Mouse (Mus musculus): Measurements from ENCODE around the gene Gm26602. TPM values are rescaled to one million over a fixed set of nuclear protein-coding genes. Genes with fewer than 3 reads are reported as not detected.

Gene Gm26602
- polyA plus RNA-seq, 1 experiment from 2014 or later, result 8.9 TPM

GRCm38 (mm10) chr10:79920056-79920890 lies 9.6 kb downstream of the Gm26602 start:
- Histone ChIP-seq H3K4me1 (replicated peaks; ENCODE audit: control insufficient read depth, insufficient read depth) (peaks cover 3% of the 10 kb centered on the region; the same call in 1 of the 2 replicates), H3K27me3 (ENCODE audit: control insufficient read depth, insufficient read depth, low read length) (peaks cover 2% of the 10 kb centered on the region; the same call in 1 of the 2 replicates), H3K4me3 (ENCODE audit: low read depth, low read length) (no peak overlapping the region; the same call in 1 of the 2 replicates), H3K9me3 (ENCODE audit: control insufficient read depth, low read length) (no peaks in the 10 kb centered on the region), H3K9ac (ENCODE audit: low read length) (no peak overlapping the region), H3K36me3 (ENCODE audit: control insufficient read depth, insufficient read depth, low read length) (no peaks in the 10 kb centered on the region), H3K27ac (replicated peaks) (no peak overlapping the region), H3K4me2 (replicated peaks; ENCODE audit: low read depth) (no peak overlapping the region)
- 33% methylated on average over 24 of the region's 26 CpGs for WGBS
- ATAC-seq (ENCODE audit: low FRiP score, low TSS enrichment) (no peak), DNase-seq (ENCODE audit: low spot score) (no peak)
- no peak for TF ChIP-seq CTCF (IDR thresholded peaks at IDR 0.05; ENCODE audit: low read depth)
- TF ChIP-seq EP300 (optimal IDR thresholded peaks at IDR 0.05), result no peak

GRCm38 (mm10) chr10:79920958-79921535 lies 10.4 kb downstream of the Gm26602 start, which contains the start of gene R3hdm4:
R3hdm4 (minus strand) TSS chr10:79921208.
- Histone ChIP-seq H3K27ac (replicated peaks) (no peak within 1 kb of the TSS), H3K36me3 (ENCODE audit: control insufficient read depth, insufficient read depth, low read length) (no peaks in the 10 kb centered on the region), H3K4me1 (replicated peaks; ENCODE audit: control insufficient read depth, insufficient read depth) (peaks cover 5% of the 10 kb centered on the region; the same call in 1 of the 2 replicates), H3K4me3 (ENCODE audit: low read depth, low read length) (peak within 1 kb of the TSS; percentile 19), H3K27me3 (ENCODE audit: control insufficient read depth, insufficient read depth, low read length) (peaks cover 2% of the 10 kb centered on the region; the same call in 1 of the 2 replicates), H3K9me3 (ENCODE audit: control insufficient read depth, low read length) (no peaks in the 10 kb centered on the region), H3K4me2 (replicated peaks; ENCODE audit: low read depth) (peak within 1 kb of the TSS; percentile 41), H3K9ac (ENCODE audit: low read length) (peak within 1 kb of the TSS; percentile 38; the same call in 1 of the 2 replicates)
- 4% methylated on average over 26 of the region's 41 CpGs for WGBS
- no peak for TF ChIP-seq EP300 (optimal IDR thresholded peaks at IDR 0.05)
- TF ChIP-seq CTCF (IDR thresholded peaks at IDR 0.05; ENCODE audit: low read depth), result no peak
- DNase-seq (ENCODE audit: low spot score) (peak; percentile 68), ATAC-seq (ENCODE audit: low FRiP score, low TSS enrichment) (peak; percentile 12; the same call in 1 of the 2 replicates)

DNA sequence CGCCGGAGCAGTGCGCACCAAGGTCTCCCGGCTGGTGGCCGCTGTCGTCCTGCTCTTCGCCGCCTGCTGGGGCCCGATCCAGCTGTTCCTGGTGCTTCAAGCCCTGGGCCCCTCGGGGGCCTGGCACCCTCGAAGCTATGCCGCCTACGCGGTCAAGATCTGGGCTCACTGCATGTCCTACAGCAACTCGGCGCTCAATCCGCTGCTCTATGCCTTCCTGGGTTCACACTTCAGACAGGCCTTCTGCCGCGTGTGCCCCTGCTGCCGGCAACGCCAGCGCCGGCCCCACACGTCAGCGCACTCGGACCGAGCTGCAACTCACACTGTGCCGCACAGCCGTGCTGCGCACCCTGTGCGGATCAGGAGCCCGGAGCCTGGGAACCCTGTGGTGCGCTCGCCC lies 10.9 kb downstream of the Gm26602 start:
- no peak for ATAC-seq (ENCODE audit: low FRiP score, low TSS enrichment)
- DNase-seq (ENCODE audit: low spot score), result no peak
- Histone ChIP-seq H3K4me3 (ENCODE audit: low read depth, low read length) (peak overlapping the region; percentile 19), H3K27ac (replicated peaks) (no peak overlapping the region), H3K27me3 (ENCODE audit: control insufficient read depth, insufficient read depth, low read length) (peaks cover 2% of the 10 kb centered on the region; the same call in 1 of the 2 replicates), H3K4me2 (replicated peaks; ENCODE audit: low read depth) (peak overlapping the region; percentile 41), H3K36me3 (ENCODE audit: control insufficient read depth, insufficient read depth, low read length) (no peaks in the 10 kb centered on the region), H3K9me3 (ENCODE audit: control insufficient read depth, low read length) (no peaks in the 10 kb centered on the region), H3K4me1 (replicated peaks; ENCODE audit: control insufficient read depth, insufficient read depth) (peaks cover 6% of the 10 kb centered on the region; the same call in 1 of the 2 replicates), H3K9ac (ENCODE audit: low read length) (peak overlapping the region; percentile 38; the same call in 1 of the 2 replicates)
- 6% methylated on average over 34 of the region's 34 CpGs for WGBS
- TF ChIP-seq EP300 (optimal IDR thresholded peaks at IDR 0.05), result no peak
- no peak for TF ChIP-seq CTCF (IDR thresholded peaks at IDR 0.05; ENCODE audit: low read depth)

- no peaks in the 10 kb centered on the region for H3K36me3 ChIP-seq (ENCODE audit: control insufficient read depth, insufficient read depth, low read length)
- ATAC-seq (ENCODE audit: low FRiP score, low TSS enrichment), result no peak; the same call in 1 of the 2 replicates
- no peak overlapping the region for H3K4me2 ChIP-seq (replicated peaks; ENCODE audit: low read depth)
- H3K9ac ChIP-seq (ENCODE audit: low read length), result no peak overlapping the region
- H3K27me3 ChIP-seq (ENCODE audit: control insufficient read depth, insufficient read depth, low read length), result peaks cover 2% of the 10 kb centered on the region; the same call in 1 of the 2 replicates
- H3K27ac ChIP-seq (replicated peaks), result no peak overlapping the region
- 0 out of 2 replicates have a peak, but pooled peaks cover 5% of the 10 kb centered on the region for H3K4me1 ChIP-seq (replicated peaks; ENCODE audit: control insufficient read depth, insufficient read depth)
- H3K9me3 ChIP-seq (ENCODE audit: control insufficient read depth, low read length), result no peaks in the 10 kb centered on the region
- DNase-seq (ENCODE audit: low spot score), result peak; percentile 90
- no peak overlapping the region for H3K4me3 ChIP-seq (ENCODE audit: low read depth, low read length)
- WGBS, result 10% methylated on average over 29 of the region's 29 CpGs
- TF ChIP-seq CTCF (IDR thresholded peaks at IDR 0.05; ENCODE audit: low read depth) (peak; percentile 100), EP300 (optimal IDR thresholded peaks at IDR 0.05) (no peak)
Measured at GRCm38 (mm10) chr10:79924998-79925784, 14.5 kb downstream of the Gm26602 start.

GRCm38 (mm10) chr10:79925785-79926490 lies 15.3 kb downstream of the Gm26602 start:
- ATAC-seq (ENCODE audit: low FRiP score, low TSS enrichment) (peak; percentile 0; the same call in 1 of the 2 replicates), DNase-seq (ENCODE audit: low spot score) (peak; percentile 56)
- Histone ChIP-seq H3K27me3 (ENCODE audit: control insufficient read depth, insufficient read depth, low read length) (peaks cover 2% of the 10 kb centered on the region; the same call in 1 of the 2 replicates), H3K4me3 (ENCODE audit: low read depth, low read length) (peak overlapping the region; percentile 96), H3K9me3 (ENCODE audit: control insufficient read depth, low read length) (no peaks in the 10 kb centered on the region), H3K36me3 (ENCODE audit: control insufficient read depth, insufficient read depth, low read length) (no peaks in the 10 kb centered on the region), H3K4me1 (replicated peaks; ENCODE audit: control insufficient read depth, insufficient read depth) (0 out of 2 replicates have a peak, but pooled peaks cover 5% of the 10 kb centered on the region), H3K27ac (replicated peaks) (peak overlapping the region; percentile 88), H3K4me2 (replicated peaks; ENCODE audit: low read depth) (peak overlapping the region; percentile 88), H3K9ac (ENCODE audit: low read length) (peak overlapping the region; percentile 87)
- WGBS, result 3% methylated on average over 15 of the region's 15 CpGs
- TF ChIP-seq CTCF (IDR thresholded peaks at IDR 0.05; ENCODE audit: low read depth), result no peak
- no peak for TF ChIP-seq EP300 (optimal IDR thresholded peaks at IDR 0.05)
